Mouse (Mus musculus) left cerebral cortex, postnatal 36 days (tissue): ENCODE results near the gene Pacsin1. TPM values are rescaled to one million over a fixed set of nuclear protein-coding genes. Genes with fewer than 3 reads are reported as not detected.

Source experiments
- DNase-seq, 2 experiments: peaks; one replicate each; pipeline ENCODE4 v3.0.0; 2021 to 2022; ENCODE audit warnings: low spot score in 2 of 2, mixed read lengths in 1 of 2
- intact Hi-C: fragments of 180-260 bp; cut with DNase I; formaldehyde crosslinking; loops from one replicate; pipeline ENCODE4 v1.15.1; 2025
- total RNA-seq, 2 experiments: library from RNA; stranded (reverse); gene quantifications; 2 replicates each; pipeline ENCODE4 v1.2.3; 2021

Pacsin1 gene
- total RNA-seq, 2 experiments from 2014 or later, result 422 to 452 TPM

DNA sequence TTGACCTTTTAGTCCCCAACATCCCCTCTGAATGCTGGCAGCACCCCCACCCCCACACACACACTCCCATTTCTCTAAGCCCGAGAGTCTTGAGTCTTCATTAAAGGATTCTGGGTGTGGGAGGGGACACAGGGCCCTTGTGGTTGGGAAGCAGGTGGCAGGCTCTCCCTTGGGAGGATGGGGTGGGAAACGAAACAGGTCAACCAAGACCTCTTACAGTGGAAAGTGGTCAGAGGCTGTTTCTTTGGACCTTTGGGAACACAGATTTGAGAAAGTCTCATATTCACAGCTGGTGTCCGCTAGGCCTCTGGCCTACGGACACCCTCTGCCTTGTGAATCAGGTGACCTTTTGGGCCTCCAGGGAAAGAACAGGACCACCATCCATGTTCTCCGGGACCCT, 54.3 kb downstream of the Pacsin1 start:
- no peak for DNase-seq
- intact Hi-C loops, result no loop called here

DNA sequence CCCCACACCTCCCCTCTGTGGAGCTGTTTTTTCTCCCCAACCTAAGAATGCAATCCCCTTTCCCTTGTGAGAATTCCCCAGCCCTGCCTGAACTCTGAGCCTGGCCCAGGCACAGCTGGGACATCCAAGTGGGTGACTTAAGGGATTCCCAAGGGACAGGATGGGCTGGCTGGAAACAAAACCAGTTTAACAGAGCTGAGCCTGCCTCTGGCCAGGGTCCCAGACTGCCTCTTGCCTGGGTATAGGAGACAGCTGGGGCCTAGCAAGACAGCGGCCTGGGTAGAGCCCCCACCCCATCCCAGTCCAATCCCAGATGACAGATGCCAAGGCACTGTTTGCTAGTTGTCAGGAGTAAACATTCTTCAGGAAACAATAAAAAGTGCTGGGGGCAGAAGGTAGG, 57.5 kb downstream of the Pacsin1 start:
- DNase-seq, result no peak
- intact Hi-C loops, result no loop called here

GRCm38 (mm10) chr17:27716804-27717203, 61.5 kb downstream of the Pacsin1 start:
- intact Hi-C loops, result no loop called here
- DNase-seq, result no peak

DNA sequence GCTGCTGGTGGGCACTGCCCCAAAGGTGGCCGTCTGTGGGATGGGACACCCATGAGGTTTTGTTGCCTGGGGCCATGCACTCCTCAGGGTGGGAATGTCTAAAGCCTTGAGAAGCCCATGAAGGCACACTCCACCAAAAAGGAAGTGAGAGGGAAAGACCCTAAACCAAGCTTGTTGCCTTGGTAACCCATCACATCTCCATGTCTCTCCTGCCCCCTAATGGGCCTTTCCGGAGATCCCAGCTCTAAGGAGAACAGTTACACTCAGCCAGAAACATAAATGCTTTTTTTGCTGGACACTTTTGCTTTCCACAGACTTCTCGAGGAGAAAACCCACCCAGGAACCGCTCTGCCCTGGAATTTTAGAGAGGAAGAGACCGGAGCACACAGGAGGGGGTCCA, 62.9 kb downstream of the Pacsin1 start:
- intact Hi-C loops, result no loop called here
- no peak for DNase-seq

GRCm38 (mm10) chr17:27719663-27720062, 64.4 kb downstream of the Pacsin1 start:
- intact Hi-C loops, result no loop called here
- DNase-seq, result no peak

DNA sequence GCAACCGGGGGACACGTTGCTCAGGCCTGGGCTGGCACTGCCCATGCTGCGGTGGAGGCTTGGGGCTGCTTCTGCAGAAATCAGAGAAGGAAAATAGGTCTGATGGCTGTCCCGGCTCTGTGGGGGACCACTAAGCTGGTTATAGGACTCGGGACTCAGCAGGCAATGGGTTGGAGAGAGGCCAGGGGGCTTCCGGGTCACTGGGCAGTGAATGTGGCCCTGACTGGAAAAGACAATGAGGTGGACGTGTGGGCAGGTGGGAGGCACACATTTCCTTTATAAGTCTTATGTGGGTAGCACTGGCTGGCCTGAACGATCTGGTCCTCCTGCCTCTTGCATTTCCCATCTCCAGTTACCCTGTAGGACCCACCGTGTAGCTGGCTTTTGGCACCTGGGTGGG, 65.0 kb downstream of the Pacsin1 start:
- intact Hi-C loops, result no loop called here
- no peak for DNase-seq

DNA sequence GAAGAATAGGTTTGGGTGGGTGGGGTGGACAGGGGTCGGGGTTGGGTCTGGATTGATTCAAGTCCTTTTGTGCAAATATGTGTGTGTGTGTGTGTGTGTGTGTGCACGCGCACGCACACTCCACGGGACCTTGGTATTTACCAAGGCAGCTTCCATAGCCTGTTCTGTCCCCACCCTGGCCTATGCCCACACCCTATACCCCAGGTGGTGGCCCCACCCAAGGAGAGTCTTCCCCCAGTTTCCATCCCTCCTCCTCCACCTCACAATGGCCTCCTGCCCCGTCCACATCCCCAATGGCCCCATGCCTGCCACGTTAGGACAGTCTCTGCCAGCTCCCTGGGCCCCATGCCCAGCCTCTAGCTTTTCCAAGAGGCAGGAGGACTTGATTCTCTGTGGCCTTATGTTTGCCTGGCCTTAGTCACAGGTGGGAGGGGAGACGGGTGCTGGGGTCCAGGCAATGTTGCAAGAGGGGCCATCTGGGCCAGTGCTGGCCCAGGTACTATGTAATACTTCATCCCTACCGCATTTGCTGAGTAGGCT, 65.9 kb downstream of the Pacsin1 start:
- intact Hi-C loops, result no loop called here
- DNase-seq, result no peak

DNA sequence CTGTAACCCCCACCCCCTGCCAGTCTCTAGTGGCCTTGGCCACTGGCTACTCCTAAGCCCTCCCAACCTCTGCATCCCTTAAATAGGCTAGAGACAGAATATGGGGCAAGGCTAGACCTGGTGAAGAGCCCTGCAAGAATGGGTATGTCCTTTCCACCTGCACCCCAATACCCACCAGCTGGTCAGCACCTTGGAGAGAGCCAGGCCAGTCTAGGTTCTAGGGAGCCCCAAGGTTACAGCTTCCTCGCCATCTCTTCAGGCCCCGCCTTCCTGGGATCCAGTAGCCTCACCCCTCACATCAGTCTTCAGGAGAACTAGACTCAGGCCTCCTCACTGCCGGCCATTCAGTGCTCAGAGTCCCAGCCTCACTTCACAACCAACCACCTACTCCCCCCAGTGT, 69.0 kb downstream of the Pacsin1 start:
- DNase-seq, result no peak
- intact Hi-C loops, result no loop called here

- no peak for DNase-seq
- intact Hi-C loops, result no loop called here
Observed at GRCm38 (mm10) chr17:27725011-27725410, 69.7 kb downstream of the Pacsin1 start.

DNA sequence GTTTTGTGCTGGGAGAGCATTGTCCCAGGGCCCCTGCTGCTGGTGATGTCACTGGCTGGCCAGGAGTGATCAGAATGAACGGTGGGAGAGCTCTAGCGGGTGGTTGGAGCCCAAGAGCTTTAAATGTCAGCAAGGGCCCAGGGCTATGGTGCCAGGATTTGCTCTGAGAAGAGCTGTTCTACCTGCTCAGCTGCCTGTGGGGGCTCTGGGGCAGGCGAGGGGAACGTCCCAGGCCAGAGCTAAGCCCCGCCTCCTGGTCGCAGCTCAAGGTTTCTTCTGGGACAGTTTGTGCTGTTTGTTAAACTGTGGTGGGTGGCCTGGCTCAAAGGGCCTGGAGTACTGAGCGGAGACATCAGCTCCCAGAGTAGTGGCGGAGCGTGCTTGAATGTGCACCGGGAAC, 70.1 kb downstream of the Pacsin1 start:
- intact Hi-C loops, result no loop called here
- no peak for DNase-seq

DNA sequence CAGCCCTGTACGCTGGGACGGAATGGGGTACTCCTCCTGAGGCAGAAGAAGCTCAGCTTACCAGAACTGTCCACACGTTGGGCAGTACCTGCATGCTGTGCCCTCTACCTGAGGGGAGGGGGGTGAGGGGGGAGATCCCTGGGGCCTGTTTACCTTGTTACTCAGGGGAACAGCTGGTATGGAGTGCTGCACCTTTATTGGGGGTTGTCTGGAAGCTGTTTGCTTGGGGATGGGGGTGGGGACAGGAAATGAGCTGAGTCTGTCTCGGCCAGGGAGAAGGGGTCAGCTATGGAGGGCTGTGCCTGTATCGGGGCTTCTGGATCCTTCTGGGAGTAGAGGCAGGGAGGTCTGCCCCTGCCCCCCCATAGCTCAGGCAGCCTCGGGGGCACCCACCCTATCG, 71.2 kb downstream of the Pacsin1 start:
- DNase-seq, result no peak
- intact Hi-C loops, result no loop called here

DNA sequence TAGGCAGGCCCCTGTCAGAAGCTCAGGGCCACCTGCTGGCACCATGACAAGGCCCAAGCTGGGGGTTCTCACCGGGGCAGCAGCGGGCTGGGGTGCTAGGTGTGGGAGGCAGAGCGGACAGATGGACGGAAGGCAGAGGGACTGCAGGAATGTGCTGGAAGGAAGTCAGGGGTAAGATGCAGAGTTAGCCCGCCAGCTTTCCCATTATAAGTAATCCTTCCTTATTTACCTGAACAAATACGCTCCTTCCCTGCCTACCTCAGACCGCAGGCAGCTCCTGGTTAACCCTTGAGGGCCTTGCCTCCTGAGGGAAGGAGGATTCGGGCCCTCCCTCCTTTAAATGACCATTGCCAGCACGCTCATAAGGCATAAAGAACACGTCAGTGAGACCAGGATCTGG, 73.5 kb downstream of the Pacsin1 start, which contains the start of gene Spdef:
Spdef (minus strand) TSS at position 186 of the 400 bp plus-strand sequence.
- intact Hi-C loops, result no loop called here
- no peak for DNase-seq

GRCm38 (mm10) chr17:27732152-27732551, 76.8 kb downstream of the Pacsin1 start:
- intact Hi-C loops, result no loop called here
- no peak for DNase-seq

GRCm38 (mm10) chr17:27732694-27733093, 77.4 kb downstream of the Pacsin1 start:
- no peak for DNase-seq
- intact Hi-C loops, result no loop called here

- DNase-seq, result no peak
- intact Hi-C loops, result no loop called here
Observed at GRCm38 (mm10) chr17:27734344-27735073, 79.2 kb downstream of the Pacsin1 start.

DNA sequence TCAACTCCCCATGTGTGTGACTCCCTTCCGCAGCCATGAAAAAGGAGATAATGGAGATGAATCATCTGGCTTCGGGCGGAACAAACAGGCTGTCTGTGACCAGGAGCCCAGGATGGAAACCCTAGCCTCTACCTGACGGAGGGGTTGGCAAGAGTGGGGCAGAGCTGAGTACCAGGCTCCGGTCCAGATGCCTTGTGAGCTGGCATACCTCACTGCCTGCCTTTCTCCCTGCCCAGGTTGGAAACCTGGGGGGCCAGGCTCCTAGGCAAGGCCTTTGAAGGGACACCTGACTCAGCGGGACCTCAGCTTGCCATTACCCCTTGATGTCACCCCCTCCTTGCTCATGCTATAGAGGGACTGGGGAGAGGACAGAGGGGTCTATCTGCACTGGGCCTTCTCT, 85.7 kb downstream of the Pacsin1 start:
- intact Hi-C loops, result no loop called here
- no peak for DNase-seq

DNA sequence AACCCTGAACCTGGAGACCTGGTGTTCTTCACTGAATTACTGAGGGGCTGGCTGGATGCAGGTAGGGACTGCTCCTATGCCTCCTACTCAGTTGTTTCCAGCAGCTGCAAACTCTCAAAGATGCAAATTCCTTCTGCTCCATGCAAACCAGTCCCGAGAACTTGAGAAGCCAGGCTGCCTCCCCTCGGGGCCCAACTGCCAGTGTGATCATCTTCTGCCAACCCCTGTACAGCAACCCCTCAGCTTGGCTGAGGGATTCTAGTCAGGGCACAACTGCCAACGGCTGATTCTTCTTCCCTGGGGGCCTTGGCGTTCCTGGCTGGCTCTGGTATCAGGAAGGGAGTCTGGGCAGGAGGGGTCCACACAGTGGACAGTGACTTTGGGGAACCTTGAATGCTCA, 91.1 kb downstream of the Pacsin1 start:
- intact Hi-C loops, result no loop called here
- DNase-seq, result no peak

- no peak for DNase-seq
- intact Hi-C loops, result no loop called here
Observed at GRCm38 (mm10) chr17:27748123-27748522, 92.8 kb downstream of the Pacsin1 start.

DNA sequence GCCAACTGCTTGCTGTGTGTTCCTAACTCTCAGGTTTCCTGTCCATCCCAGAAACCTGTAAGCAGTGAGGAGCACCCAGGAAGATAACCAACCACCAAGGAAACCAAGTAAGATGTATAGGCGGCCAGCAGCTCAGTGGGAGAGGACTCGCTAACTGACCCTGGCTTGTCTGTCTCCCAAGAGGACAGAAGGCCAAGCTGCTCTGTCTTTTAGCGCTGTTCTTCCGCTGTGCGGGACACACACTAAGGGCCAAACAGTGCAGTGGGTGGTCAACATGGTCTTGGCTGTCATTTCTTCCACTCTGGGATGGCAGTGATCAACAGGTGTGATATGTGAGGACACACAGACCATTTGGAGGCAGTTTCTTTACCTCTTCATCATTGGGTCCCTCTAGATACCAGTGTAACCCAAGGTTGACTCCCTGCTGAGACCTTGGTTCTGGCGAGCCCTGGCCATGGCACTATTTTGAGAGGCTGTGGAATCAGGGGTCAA, 95.2 kb downstream of the Pacsin1 start:
- no peak for DNase-seq
- intact Hi-C loops, result no loop called here

GRCm38 (mm10) chr17:27751314-27752202, 96.2 kb downstream of the Pacsin1 start:
- DNase-seq, result peak; percentile 43 to 48
- intact Hi-C loops, result no loop called here
